Mouse (Mus musculus) adrenal gland, adult 8-10 months (tissue): ENCODE data around the gene Asf1a. TPM values are rescaled to one million over a fixed set of nuclear protein-coding genes. Genes with fewer than 3 reads are reported as not detected.
"Not testable (repeated sequence)": the region's sequence is repeated elsewhere in the genome, so short reads cannot be mapped to it uniquely, and the experiment has no call there.

Source experiments
- DNase-seq: peaks from one replicate; pipeline ENCODE4 v3.0.0; 2022
- total RNA-seq, 4 experiments: library from RNA; stranded (reverse); gene quantifications; 2 replicates each; pipeline ENCODE4 v1.2.4; 2022

Gene Asf1a
- total RNA-seq, 4 experiments from 2014 or later = 27.7 to 33.4 (median 31.0) TPM

GRCm38 (mm10) chr10:53641507-53641906, 45.0 kb downstream of the Asf1a start:
- no peak for DNase-seq

- DNase-seq = no peak
Measured at GRCm38 (mm10) chr10:53650683-53651082, 54.1 kb downstream of the Asf1a start.

GRCm38 (mm10) chr10:53654239-53654638, 57.7 kb downstream of the Asf1a start:
- not testable (repeated sequence) for DNase-seq

Other genes starting within 250 kb of the Asf1a start
- 10 to 100 TPM in 2 of 4 experiments, 1 to 10 TPM in 2; 7.5 to 15.7 (median 11.4) TPM for gene Cep85l, start 216.8 kb upstream of the Asf1a start, total RNA-seq
- gene Mcm9, start 33.7 kb downstream of the Asf1a start, total RNA-seq = 10 to 100 TPM; 10.3 to 16.2 (median 13.9) TPM
- 1 to 10 TPM; 2.4 to 3.5 (median 3.2) TPM for gene Fam184a, start 154.4 kb downstream of the Asf1a start, total RNA-seq